Mouse (Mus musculus) liver, postnatal 0 days (tissue): ENCODE data around the gene Il34.

ENCODE experiments used
- CTCF ChIP-seq: sonication (generic); IDR thresholded peaks from 2 replicates; pipeline ENCODE4 v1.5.1; 2016; ENCODE audit warnings: antibody characterized with exemption, low read depth
- EP300 ChIP-seq: IDR thresholded peaks from 2 replicates; pipeline ENCODE4 v1.6.1; 2016; ENCODE audit warnings: antibody characterized with exemption, low read depth, mild to moderate bottlenecking

- no peak for TF ChIP-seq CTCF
- TF ChIP-seq EP300: no peak
These were observed 4.1 kb upstream of the Il34 start for GRCm38 (mm10) chr8:110809831-110810230.
